In genomic region chr17:78274609-78275506, GRCm38 (mm10) we compare ENCODE assay signal across 14 mouse cellular contexts.
A peak's percentile ranks its signal among the peaks of the same experiment; 100 is the strongest.
DNase-seq lines count a peak whose midpoint lies in the region; ATAC-seq and TF ChIP-seq lines count a peak whose summit lies in the region.
"Had no signal": no experiment of that assay in that cellular context is flagged by ENCODE, and none has a peak within 500 bp of the region (broad histone marks: within the 10 kb centered on the region; RNA-seq: fewer than 3 reads in every experiment).

No protein-coding gene starts in this region.

- H3K27ac ChIP-seq in forebrain, embryonic 12.5 days: no peak overlapping the region
- no peak overlapping the region for H3K27ac ChIP-seq in forebrain, embryonic 10.5 days
- H3K27ac ChIP-seq in lung, postnatal 0 days (ENCODE audit: low read length): no peak overlapping the region
- H3K27ac ChIP-seq in forebrain, postnatal 0 days (ENCODE audit: low read depth, low read length): peak overlapping the region; percentile 62
- H3K27ac ChIP-seq: heart, embryonic 13.5 days; midbrain, embryonic 12.5 days; neural tube, embryonic 13.5 days; stomach, postnatal 0 days had no signal

- no peaks in the 10 kb centered on the region for H3K36me3 ChIP-seq in forebrain, embryonic 12.5 days (replicated peaks)
- no peaks in the 10 kb centered on the region for H3K36me3 ChIP-seq in forebrain, embryonic 10.5 days (replicated peaks)
- H3K36me3 ChIP-seq in lung, postnatal 0 days (ENCODE audit: insufficient read depth, low read length): no peaks in the 10 kb centered on the region
- no peaks in the 10 kb centered on the region for H3K36me3 ChIP-seq in forebrain, postnatal 0 days (ENCODE audit: insufficient read depth)
- H3K36me3 ChIP-seq: heart, embryonic 13.5 days; midbrain, embryonic 12.5 days had no signal

- H3K27me3 ChIP-seq in forebrain, embryonic 12.5 days: no peaks in the 10 kb centered on the region
- no peaks in the 10 kb centered on the region for H3K27me3 ChIP-seq in forebrain, embryonic 10.5 days (ENCODE audit: poor library complexity, severe bottlenecking)
- no peaks in the 10 kb centered on the region for H3K27me3 ChIP-seq in lung, postnatal 0 days (replicated peaks; ENCODE audit: insufficient read depth, low read length)
- H3K27me3 ChIP-seq in forebrain, postnatal 0 days (ENCODE audit: insufficient read depth, low read length): no peaks in the 10 kb centered on the region
- H3K27me3 ChIP-seq: heart, embryonic 13.5 days; midbrain, embryonic 12.5 days; neural tube, embryonic 13.5 days had no signal

- TF ChIP-seq CTCF in lung, postnatal 0 days (IDR thresholded peaks at IDR 0.05): no peak
- TF ChIP-seq CTCF in forebrain, postnatal 0 days (IDR thresholded peaks at IDR 0.05; ENCODE audit: low read depth): no peak

- no peak for TF ChIP-seq EP300 in lung, postnatal 0 days (IDR thresholded peaks at IDR 0.05)

- no peak overlapping the region for H3K9ac ChIP-seq in forebrain, embryonic 12.5 days
- H3K9ac ChIP-seq in lung, postnatal 0 days (replicated peaks; ENCODE audit: low read depth): no peak overlapping the region
- no peak overlapping the region for H3K9ac ChIP-seq in forebrain, postnatal 0 days
- H3K9ac ChIP-seq: heart, embryonic 13.5 days; midbrain, embryonic 12.5 days; neural tube, embryonic 13.5 days had no signal

- no peak for DNase-seq in forebrain, embryonic 10.5 days (ENCODE audit: extremely low spot score, low spot score)
- no peak for DNase-seq in lung, postnatal 0 days (ENCODE audit: low spot score)
- no peak for DNase-seq in lung, postnatal 4 days
- peak; percentile 65 for DNase-seq in forebrain, postnatal 0 days
- DNase-seq in retina, embryonic 14.5 days (ENCODE audit: low spot score): peak; percentile 28
- no peak for DNase-seq in left cerebral cortex, adult 8-10 months (ENCODE audit: low spot score in 2 of 2)
- DNase-seq in cerebellum, adult 11-12 months: no peak
- DNase-seq: adrenal gland, postnatal 14 days; gastrocnemius, postnatal 10 days had no signal

- ATAC-seq in forebrain, embryonic 12.5 days (ENCODE audit: low FRiP score): 0 out of 2 replicates have a peak, but pooled peaks have one; percentile 65
- peak; percentile 23; the same call in 1 of the 2 replicates for ATAC-seq in lung, postnatal 0 days
- ATAC-seq in forebrain, postnatal 0 days: peak; percentile 75

- H3K4me2 ChIP-seq in forebrain, embryonic 12.5 days: no peak overlapping the region
- H3K4me2 ChIP-seq in lung, postnatal 0 days (replicated peaks; ENCODE audit: low read depth, low read length): no peak overlapping the region
- no peak overlapping the region for H3K4me2 ChIP-seq in forebrain, postnatal 0 days (ENCODE audit: low read depth)
- H3K4me2 ChIP-seq: heart, embryonic 13.5 days; midbrain, embryonic 12.5 days; neural tube, embryonic 13.5 days had no signal

- H3K4me3 ChIP-seq in forebrain, embryonic 12.5 days (replicated peaks): no peak overlapping the region
- no peak overlapping the region for H3K4me3 ChIP-seq in forebrain, embryonic 10.5 days
- H3K4me3 ChIP-seq in lung, postnatal 0 days (ENCODE audit: low read depth, low read length): no peak overlapping the region
- no peak overlapping the region for H3K4me3 ChIP-seq in forebrain, postnatal 0 days (ENCODE audit: low read depth, low read length)
- H3K4me3 ChIP-seq: heart, embryonic 13.5 days; midbrain, embryonic 12.5 days; neural tube, embryonic 13.5 days had no signal

- H3K9me3 ChIP-seq in forebrain, embryonic 12.5 days: no peaks in the 10 kb centered on the region
- no peaks in the 10 kb centered on the region for H3K9me3 ChIP-seq in forebrain, embryonic 10.5 days
- H3K9me3 ChIP-seq in lung, postnatal 0 days (ENCODE audit: low read length): no peaks in the 10 kb centered on the region
- H3K9me3 ChIP-seq in forebrain, postnatal 0 days (ENCODE audit: low read length): no peaks in the 10 kb centered on the region
- H3K9me3 ChIP-seq: heart, embryonic 13.5 days; midbrain, embryonic 12.5 days; neural tube, embryonic 13.5 days had no signal

- 63% methylated on average over 7 of the region's 7 CpGs for WGBS in forebrain, embryonic 12.5 days
- WGBS in forebrain, embryonic 10.5 days: 84% methylated on average over 7 of the region's 7 CpGs
- 63% methylated on average over 7 of the region's 7 CpGs for WGBS in lung, postnatal 0 days
- WGBS in forebrain, postnatal 0 days: 45% methylated on average over 7 of the region's 7 CpGs

- H3K4me1 ChIP-seq in forebrain, embryonic 12.5 days: peaks cover 39% of the 10 kb centered on the region
- H3K4me1 ChIP-seq in forebrain, embryonic 10.5 days: peaks cover 52% of the 10 kb centered on the region
- no peaks in the 10 kb centered on the region for H3K4me1 ChIP-seq in lung, postnatal 0 days (ENCODE audit: insufficient read depth, low read depth, low read length)
- H3K4me1 ChIP-seq in forebrain, postnatal 0 days (ENCODE audit: insufficient read depth): peaks cover 21% of the 10 kb centered on the region

Comparison
In these comparisons a context has a peak if more than half of its experiments do, and no peak if none do; other contexts are left out.
1. DNase-seq: peak in forebrain, postnatal 0 days (single experiment) and retina, embryonic 14.5 days (single experiment); none in forebrain, embryonic 10.5 days (single experiment), lung, postnatal 0 days (single experiment), lung, postnatal 4 days (0 of 2), left cerebral cortex, adult 8-10 months (0 of 2) and cerebellum, adult 11-12 months (single experiment).
2. ATAC-seq: peak in every context shown above with its lines; median percentile 75 in forebrain, postnatal 0 days; 65 in forebrain, embryonic 12.5 days; 23 in lung, postnatal 0 days.